Mouse (Mus musculus) B cell, adult 2 months (primary cell): ENCODE results near the gene Anks1.

ENCODE experiments used
- DNase-seq, 2 experiments: peaks; one replicate each; pipeline ENCODE4 v3.0.0; 2022

Anks1 gene

DNA sequence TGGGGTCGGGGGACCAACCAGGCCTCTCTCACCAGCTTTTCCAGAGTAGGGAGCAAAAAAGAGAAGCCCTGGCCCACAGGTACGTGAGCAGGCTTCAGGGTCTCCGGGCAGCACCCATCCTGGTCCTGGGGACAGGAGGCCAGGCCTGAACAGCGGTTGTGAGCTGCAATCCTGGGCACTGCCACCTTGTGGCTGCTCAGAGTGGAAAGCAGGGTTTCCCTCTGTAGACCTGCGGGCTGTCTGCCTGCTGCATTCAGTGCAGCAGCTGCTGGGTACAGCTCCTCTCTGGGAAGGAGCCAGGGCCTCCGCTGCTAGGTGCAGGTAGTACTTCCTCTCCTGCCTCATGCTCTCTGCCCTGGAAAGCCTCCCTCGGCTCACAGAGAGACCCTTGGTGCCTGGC is 152.4 kb downstream of the Anks1 start:
- DNase-seq = no peak

GRCm38 (mm10) chr17:28062710-28063109 is 153.6 kb downstream of the Anks1 start:
- no peak for DNase-seq

DNA sequence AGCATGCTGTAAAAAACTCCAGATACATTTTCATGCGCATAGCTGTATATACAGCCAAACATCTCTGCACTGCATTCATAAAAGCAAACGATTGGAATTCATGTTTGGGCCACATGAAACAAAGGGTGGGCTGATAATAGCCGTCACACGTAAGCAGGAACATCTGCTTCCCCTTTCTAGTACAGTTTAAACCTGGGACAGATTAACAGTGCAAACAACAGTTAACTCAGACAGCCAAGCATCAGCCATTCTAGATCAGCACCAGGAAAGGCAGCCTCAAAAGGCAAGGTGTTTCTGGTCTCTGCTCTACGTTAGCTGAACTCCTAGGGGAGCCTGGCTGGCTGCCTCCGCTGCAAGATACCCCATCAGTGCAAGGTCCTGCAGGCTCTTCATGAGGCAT is 154.1 kb downstream of the Anks1 start:
- DNase-seq = no peak

- no peak for DNase-seq
These were observed 158.2 kb downstream of the Anks1 start for GRCm38 (mm10) chr17:28067303-28067702.

GRCm38 (mm10) chr17:28069446-28069845 is 160.3 kb downstream of the Anks1 start:
- no peak for DNase-seq

DNA sequence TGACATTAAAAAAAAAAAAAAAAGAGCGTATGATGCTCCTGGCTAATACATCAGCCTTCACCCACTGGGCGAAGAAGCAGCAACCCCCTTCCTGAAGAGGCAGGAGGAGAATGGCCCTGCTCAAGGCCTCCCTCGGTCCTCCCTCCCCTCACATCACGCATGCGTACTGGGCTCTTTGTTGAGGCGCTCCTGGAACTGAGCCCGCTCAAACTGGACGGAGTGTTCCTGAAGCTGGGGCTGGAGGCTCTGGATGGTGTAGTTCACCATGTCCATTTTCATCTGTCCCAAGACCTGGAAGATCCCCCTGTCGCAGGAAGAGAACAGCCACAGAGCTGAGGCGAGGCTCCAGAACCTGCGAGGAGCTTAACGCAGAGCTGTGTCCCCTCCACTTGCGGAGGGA is 161.2 kb downstream of the Anks1 start:
- DNase-seq = no peak

- no peak for DNase-seq
These were observed 163.6 kb downstream of the Anks1 start for GRCm38 (mm10) chr17:28072730-28073129.

GRCm38 (mm10) chr17:28074486-28074885 is 165.4 kb downstream of the Anks1 start:
- no peak for DNase-seq

DNA sequence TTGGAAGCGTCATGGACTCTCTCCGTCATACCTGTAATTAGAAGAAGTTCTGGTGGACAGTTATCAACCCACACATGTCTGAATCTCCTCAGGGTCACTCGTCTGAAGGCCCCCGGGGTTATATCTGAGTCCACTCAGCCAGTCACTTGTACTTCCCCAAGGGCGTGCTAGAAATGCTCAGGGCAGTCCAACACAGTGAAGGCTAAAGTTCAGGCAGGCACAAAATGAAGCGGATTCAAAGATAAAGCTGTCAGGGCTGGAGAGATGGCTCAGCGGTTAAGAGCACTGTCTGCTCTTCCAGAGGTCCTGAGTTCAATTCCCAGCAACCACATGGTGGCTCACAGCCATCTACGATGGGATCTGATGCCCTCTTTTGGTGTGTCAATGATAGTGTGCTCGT is 168.9 kb downstream of the Anks1 start:
- no peak for DNase-seq

DNA sequence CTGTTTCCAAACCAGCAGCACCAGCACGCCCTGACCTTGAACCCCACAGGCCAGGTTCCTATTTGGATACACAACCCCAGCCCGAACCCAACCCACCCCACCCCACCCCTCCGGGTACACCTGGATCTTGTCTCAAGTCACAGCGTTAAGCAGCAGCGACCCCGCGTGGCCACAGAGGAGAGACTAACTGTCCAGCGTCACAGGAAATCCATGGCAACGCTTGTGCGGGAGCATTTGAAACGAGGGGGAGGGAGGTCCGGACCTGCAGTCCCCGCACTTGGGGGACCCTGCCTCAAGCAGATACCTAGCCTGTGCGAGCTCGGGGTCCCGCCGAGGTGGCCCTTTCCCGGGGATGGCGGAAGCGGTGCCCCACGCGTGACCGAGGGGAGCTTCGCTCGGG is 170.5 kb downstream of the Anks1 start:
- peak; percentile 89 to 90 for DNase-seq

GRCm38 (mm10) chr17:28080045-28080816 is 171.1 kb downstream of the Anks1 start, which contains the start of gene Tcp11:
TSS of gene Tcp11 (minus strand) at chr17:28080639.
- peak; percentile 84 to 88 for DNase-seq

DNA sequence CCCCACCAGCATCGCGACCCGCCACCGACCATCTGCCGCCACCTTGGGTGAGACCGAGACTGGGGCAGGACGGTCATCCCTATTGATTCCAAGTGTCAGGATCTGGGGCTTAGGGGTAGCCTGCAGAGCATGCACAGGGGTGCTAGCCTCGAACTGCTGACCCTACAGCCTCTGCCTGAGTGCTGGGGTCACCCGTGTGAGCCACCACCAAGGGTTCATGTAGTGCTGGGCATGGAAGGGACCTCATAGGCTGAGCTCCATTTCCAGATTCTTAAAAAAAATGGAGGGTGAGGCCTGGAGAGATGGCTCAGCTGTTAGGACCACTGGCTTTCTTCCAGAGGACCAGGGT is 171.7 kb downstream of the Anks1 start:
- no peak for DNase-seq

GRCm38 (mm10) chr17:28081385-28081784 is 172.3 kb downstream of the Anks1 start:
- peak; percentile 57 to 58 for DNase-seq

DNA sequence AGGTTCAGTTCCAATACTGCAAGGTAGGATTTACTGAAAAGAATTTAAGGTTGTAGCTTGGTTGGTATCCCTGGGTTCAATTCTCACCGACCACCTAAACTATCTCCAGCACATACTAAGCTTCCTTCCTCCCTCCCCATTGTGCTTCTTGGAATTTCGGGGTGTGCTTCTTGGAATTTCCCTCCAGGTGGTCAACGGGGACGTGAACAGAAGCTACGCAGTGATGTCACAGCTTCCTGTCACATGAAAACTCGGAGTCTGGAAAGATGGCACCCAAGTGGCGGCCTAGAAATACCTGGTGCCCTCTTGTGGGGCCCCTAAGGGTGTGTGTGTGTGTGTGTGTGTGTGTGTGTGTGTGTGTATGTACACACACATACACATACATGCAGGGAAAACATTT is 172.8 kb downstream of the Anks1 start:
- DNase-seq = no peak

GRCm38 (mm10) chr17:28082863-28083262 is 173.8 kb downstream of the Anks1 start:
- no peak for DNase-seq

DNA sequence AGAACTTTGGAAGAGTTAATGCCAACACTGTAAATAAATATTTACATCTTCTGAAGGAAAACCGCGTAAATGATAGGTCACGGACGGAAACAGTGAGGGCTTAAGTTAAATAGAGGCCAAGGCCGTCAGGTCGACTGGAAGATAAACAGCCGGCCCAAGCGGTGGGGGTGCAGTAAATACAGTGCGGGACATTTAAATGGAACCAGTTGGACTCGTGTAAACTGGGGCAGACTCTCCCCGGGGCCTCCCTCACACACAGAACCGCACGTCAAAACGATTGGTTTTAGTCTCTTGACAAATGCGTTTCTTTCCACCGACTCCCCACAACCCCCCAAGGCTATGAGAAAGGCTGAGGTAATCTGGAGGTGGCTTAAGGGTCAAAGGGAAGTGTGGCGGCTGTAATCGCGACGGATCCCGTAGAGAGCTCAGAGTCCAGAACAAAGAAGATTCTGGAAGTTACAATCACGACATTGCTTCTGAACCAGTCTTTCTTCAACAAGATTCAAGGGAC is 175.3 kb downstream of the Anks1 start:
- DNase-seq = no peak

DNA sequence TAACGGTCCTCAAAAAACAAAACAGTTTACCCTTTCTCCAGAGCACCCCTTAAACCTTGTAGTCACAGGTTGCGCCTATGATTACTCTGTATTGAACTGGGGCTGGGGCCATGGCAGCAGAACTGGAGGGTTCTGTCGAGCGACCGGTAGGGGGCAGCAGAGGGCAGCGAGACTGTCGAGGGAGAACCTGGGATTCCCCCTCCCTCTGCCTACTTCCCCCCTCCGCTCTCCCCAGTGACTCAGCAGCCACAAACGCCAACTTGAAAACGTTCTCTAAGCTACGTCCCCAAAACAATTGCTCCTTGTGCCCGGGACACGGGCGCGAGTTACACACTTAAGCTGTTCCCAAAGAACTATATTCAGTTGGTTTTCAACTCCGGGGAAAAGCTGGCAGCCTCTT is 175.9 kb downstream of the Anks1 start:
- DNase-seq = peak; percentile 96 to 97

DNA sequence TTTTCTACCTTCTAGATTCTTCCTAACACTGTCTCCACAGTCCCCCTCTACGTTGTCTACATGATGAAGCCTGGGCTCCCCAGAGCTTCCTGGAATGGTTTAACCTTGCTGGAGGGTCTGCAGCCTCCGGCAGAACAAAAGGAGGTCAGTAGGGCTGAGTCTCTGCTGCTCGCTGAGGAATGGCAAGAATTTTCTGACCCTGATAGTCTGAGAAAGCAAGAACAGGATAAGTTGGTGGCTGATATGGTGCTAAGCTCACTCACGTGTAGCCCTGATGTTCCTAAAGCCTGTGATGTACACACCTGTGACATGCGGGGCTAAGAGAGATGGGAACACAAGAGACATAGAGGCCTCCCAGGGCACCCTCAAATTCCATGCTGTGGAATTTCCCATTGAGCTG is 178.3 kb downstream of the Anks1 start:
- DNase-seq = no peak

GRCm38 (mm10) chr17:28088718-28089117 is 179.6 kb downstream of the Anks1 start:
- DNase-seq = no peak

DNA sequence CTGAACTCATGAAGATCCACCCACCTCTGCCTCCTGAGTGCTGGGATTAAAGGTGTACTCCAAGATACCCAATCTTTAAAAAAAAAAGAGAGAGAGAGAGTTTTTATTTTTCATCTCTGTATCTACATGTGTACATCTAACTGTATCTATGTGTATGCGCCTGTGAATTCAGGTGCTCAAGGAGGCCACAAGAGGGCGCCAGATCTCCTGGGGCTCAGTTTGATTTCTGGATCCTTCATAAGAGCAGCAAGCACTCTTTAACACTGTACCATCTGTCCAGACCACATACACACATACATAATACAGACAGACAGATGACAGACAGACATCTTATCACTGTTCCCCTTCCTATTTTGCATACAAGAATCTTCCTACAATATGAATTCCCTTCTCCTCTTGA is 183.2 kb downstream of the Anks1 start:
- no peak for DNase-seq

DNA sequence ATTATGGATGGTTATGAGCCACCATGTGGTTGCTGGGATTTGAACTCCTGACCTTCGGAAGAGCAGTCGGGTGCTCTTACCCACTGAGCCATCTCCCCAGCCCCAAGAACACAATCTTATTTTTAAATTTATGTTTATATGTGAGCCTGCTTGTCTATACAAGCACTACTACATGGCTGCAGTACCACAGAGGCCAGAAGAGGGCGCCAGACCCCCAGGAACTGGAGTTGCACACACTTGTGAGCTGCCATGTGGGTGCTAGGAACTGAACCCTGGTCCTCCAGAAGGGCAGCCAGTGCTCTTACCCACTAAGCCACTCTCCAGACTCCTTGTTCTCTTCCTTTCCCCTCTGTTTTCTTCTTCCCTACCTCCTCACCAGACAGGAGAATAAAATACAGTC is 184.7 kb downstream of the Anks1 start:
- DNase-seq = peak; percentile 21 to 25

GRCm38 (mm10) chr17:28096418-28096817 is 187.3 kb downstream of the Anks1 start:
- DNase-seq = peak in 1 of 2 experiments; percentile 12

DNA sequence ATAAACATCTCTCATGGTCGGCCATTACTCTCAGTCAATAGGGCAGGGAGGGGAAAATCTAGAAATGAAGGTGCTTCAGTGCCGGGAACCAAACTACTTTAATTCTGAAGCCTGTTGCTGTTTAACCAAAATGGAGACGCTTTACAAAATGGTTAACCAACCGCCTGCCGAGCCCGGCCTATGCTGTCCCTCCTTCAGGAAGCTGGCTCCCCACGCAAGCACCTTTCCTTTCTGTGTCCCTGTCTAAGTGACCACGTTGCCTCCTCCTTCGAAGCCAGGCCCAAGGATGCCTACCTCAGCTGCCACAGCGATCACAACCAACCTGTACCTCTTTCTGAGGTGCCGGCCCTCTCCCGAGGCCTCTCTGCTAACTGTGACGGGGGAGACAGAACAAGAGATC is 188.2 kb downstream of the Anks1 start:
- DNase-seq = no peak

- no peak for DNase-seq
These were observed 190.0 kb downstream of the Anks1 start for GRCm38 (mm10) chr17:28099086-28099485.

DNA sequence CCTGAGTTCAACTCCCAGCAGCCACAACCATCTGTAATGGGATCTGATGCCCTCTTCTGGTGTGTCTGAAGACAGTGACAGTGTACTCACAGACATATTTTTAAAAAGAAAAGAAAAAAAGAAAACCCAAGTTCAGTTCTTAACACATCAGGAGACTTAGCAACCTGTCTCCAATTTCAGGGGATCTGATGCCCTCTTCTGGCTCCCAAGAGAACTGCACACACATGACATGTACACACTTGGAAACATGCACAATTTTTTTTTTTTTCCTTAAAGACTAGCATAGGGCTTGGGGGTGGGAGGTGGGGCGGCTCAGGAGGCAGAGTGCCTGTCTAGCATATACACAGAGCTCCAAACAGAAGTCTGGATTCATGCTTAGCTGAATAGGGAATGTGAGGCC is 191.6 kb downstream of the Anks1 start:
- peak in 1 of 2 experiments; percentile 19 for DNase-seq
